Mouse (Mus musculus): ENCODE results near the gene Hyal2.

GRCm38 (mm10) chr9:107586504-107586903 is 18.8 kb downstream of the Hyal2 start:
- TF ChIP-seq CTCF (IDR thresholded peaks at IDR 0.05; ENCODE audit: low read depth) (no peak), EP300 (IDR thresholded peaks at IDR 0.05; ENCODE audit: low read depth) (no peak)

All from liver, postnatal 0 days (tissue).